Mouse (Mus musculus) testis, postnatal 10 days (tissue): ENCODE results near the gene Gm21149.
"Not testable (repeated sequence)": the region's sequence is repeated elsewhere in the genome, so short reads cannot be mapped to it uniquely, and the experiment has no call there.

Experiments
- DNase-seq: peaks from one replicate; pipeline ENCODE4 v3.0.0; 2021; ENCODE audit warnings: low spot score

Gm21149 gene

GRCm38 (mm10) chr5:15461613-15462012 lies 14.7 kb downstream of the Gm21149 start:
- not testable (repeated sequence) for DNase-seq

GRCm38 (mm10) chr5:15457865-15458571 lies 18.3 kb downstream of the Gm21149 start:
- not testable (repeated sequence) for DNase-seq
